Mouse (Mus musculus) natural killer cell, adult 2 months (primary cell): ENCODE data around the gene Cts6.
"Not testable (repeated sequence)": the region's sequence is repeated elsewhere in the genome, so short reads cannot be mapped to it uniquely, and the experiment has no call there.

Experiments
- DNase-seq, 2 experiments: peaks; one replicate each; pipeline ENCODE4 v3.0.0; 2022; ENCODE audit warnings: low spot score in 2 of 2

Cts6 gene

DNA sequence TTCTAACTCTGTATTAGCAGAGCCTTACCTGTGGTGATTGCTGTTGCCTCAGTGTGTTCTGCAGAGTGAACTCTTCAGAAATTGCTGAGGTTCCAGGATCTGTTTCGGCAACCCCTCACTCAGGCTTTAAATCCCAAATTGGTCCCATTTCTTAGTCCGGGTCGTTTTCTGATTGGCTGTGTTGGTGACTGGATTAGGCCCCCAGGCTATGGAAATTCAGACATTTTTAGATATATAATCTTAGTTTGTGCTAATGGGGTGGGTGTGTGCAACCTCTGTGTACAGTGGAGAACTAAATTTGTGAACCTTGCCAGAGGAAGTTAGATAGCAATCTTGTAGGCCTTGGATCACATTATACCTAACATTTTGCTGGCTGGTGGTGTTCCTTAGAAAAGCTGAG lies at the start of gene Cts6:
Gene Cts6, minus strand, starts transcription at position 101 of the 400 bp plus-strand sequence.
- DNase-seq = no peak

GRCm38 (mm10) chr13:61241076-61241947 lies 38.1 kb upstream of the Cts6 start:
- peak; percentile 4 to 32 for DNase-seq

DNA sequence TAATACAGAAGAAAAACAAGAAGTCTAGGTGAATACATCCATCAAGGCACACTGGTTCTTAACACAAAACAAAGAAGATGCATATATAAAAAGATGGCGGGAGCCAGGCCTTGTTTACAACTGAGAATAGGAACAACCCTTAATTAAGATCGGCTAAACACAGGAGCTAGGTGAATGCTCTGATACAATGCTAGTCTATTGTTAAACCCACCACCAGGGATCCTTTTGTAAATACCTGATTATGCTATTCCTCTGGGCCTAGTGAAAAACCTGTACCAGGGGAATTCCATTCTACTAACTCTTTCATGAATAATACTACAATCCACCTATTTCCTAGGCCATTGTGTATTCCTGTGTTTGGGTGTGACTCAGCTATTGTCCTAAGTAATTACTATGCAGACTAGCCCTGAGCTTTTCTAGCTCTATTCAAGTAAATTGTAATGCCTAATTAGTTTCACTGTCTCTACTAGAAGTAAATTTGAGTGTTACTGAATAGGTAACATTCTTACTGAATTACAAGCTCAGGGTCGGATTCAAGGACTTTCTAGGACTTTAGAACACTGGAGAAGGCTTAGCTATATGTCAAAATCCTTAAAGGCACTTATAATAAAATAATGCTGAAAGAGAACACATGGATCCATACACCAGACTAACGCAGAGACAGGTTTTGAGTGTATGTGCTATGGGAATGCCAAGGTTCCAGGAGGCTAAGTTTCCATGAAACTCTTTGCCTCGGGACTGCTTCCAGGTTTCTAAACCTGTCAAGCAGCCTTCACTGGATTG lies 17.9 kb downstream of the Cts6 start:
- not testable (repeated sequence) for DNase-seq

DNA sequence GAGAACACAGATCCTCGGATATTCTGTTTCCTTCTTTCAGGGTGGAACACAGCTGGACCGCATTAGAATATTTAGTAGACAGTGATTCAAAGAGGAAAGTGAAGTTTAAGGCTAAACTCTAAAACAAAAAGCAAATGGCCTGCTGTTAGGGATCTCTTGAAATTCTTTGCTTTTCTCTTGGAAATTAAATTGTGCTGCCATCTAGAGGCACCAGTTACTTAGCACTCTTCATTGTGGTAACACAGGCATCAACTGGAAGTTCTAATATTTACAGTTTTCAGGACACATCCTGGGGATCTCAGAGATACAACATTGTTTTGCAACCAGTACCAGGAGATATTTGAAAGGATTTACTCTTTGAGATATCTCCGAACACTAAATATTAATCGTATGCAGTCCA lies 38.6 kb downstream of the Cts6 start:
- DNase-seq = no peak

- DNase-seq = no peak
Observed at GRCm38 (mm10) chr13:61164156-61164555, 39.1 kb downstream of the Cts6 start, which contains the start of gene Ctsr. Gene Ctsr, minus strand, starts transcription at chr13:61164256.
